Mouse (Mus musculus) mouse embryonic stem cell (cell line): ENCODE data around the gene Slc25a3.

Source experiments
- in situ Hi-C, 2 experiments: fragments of 300-500 bp; cut with MboI; formaldehyde crosslinking; loops; 1 replicate in 1 of 2; 3 replicates in 1 of 2; pipeline ENCODE4 v1.14.3; 2019 to 2020; ENCODE audit warnings: low sequenced_read_pairs in 2 of 2, low pct_unique_long_range_greater_than_20kb in 1 of 2, mixed read lengths in 1 of 2; ENCODE audit not compliant: unreplicated experiment in 1 of 2

Slc25a3 gene

GRCm38 (mm10) chr10:91102799-91103590 lies 20.9 kb downstream of the Slc25a3 start:
- in situ Hi-C loops, result no loop called here

DNA sequence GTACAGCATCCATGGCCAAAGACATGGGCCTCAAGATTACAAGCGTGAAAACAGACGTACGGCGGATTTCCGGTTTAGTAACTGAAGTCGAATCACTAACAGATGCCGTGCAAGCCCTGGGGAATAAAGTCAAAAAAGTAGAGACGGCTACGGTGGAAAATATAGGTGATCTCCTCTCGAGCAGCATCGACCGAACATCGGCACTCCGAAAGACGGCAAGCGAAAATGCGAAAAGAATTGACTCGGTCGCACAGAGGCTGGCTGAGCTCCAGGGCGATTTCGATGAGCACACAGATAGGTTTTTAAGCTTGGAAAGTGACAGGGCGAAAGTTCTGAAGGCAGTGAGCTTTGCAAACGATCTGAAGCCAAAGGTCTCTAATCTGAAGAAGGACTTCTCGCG lies 21.9 kb downstream of the Slc25a3 start:
- in situ Hi-C loops, result no loop called here

GRCm38 (mm10) chr10:91100101-91100500 lies 23.8 kb downstream of the Slc25a3 start:
- in situ Hi-C loops, result no loop called here

- in situ Hi-C loops, result no loop called here
These were observed 25.8 kb downstream of the Slc25a3 start for GRCm38 (mm10) chr10:91098056-91098455.

GRCm38 (mm10) chr10:91094251-91095104 lies 29.4 kb downstream of the Slc25a3 start:
- in situ Hi-C loops, result no loop called here

DNA sequence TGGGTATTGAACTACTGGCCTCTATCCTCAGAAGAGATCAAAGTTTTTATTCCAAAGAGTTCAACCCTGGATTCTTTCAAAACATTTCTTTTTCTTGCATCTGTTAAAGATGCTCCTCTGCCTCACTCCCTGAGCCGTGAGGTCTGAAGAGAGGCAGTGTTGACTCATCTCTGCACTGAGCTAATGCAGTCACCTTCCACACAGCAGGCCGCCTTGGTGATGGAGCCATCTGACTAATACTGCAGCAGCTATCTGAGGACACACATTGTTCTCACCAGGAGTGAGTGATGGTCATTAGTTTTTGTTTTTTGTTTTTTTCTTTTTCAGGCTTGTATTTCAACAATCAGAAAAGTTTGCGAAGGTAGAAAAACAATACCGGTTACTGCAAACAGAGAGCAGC lies 31.0 kb downstream of the Slc25a3 start:
- in situ Hi-C loops, result no loop called here

GRCm38 (mm10) chr10:91083393-91083927 lies 40.4 kb downstream of the Slc25a3 start:
- in situ Hi-C loops, result no loop called here

DNA sequence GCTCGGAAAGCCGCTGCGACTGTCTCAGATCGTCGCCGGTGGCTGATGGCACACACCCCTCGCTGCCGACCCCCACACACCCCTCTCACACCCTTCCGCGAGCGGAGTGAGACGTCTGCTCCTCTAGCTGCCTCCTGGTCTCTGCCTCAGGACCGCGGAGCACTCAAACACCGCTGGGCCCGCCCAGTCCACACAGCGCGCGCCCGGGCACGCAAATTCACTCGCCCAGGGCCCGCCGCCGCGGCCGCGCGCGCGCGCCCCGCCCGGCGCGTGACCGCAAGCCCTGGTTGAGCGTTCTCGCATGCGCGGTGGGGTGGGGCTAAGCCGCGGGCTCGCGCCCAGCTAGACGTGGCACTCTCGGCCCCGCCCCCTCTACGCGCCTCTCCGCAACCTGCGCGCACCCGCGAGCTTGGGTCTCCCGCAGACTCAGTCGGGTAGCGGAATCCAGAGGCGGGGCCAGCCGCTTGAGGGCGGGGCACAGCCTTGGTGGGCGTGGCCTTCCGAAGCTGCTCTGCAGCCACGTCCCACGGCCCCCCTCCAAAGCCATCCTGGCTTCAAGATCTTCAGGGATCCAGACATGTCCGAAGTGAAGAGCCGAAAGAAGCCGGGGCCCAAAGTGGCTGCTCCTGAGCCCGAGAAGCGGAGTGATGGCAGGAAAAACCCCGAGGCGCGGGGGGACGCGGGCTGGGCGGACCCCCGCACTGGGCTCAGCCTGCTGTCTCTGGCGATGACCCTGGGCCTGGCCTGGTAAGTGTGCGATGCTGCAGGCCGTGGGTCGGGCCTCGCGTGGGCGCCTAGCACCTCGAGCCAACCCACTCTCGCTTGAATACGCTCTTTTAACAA lies 41.1 kb downstream of the Slc25a3 start, which contains the start of the genes Apaf1 and Ikbip:
Apaf1 (minus strand) TSS at position 221 of the 843 bp plus-strand sequence.
Ikbip (plus strand) TSS at position 391 of the 843 bp plus-strand sequence.
- in situ Hi-C loops, result no loop called here

GRCm38 (mm10) chr10:91081959-91082507 lies 41.8 kb downstream of the Slc25a3 start:
- in situ Hi-C loops, result no loop called here

DNA sequence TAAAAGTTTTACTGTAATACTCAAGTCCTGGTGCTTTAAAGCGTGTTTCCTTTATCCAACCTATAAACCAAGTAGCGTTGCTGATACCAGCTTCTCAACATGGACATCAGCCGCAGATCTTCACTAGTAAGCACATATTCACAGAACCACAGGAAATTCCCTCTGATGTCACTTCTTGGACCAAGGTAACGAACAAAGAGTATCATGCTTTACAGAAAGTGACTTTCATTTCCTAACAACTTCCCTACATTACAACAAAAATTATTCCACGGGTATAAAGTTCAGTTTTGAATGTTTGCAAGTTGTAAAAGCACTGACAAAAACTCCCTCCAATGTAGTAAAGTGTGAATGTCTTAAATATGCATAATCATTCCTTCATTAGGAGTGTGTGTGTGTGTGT lies 43.3 kb downstream of the Slc25a3 start:
- in situ Hi-C loops, result no loop called here

DNA sequence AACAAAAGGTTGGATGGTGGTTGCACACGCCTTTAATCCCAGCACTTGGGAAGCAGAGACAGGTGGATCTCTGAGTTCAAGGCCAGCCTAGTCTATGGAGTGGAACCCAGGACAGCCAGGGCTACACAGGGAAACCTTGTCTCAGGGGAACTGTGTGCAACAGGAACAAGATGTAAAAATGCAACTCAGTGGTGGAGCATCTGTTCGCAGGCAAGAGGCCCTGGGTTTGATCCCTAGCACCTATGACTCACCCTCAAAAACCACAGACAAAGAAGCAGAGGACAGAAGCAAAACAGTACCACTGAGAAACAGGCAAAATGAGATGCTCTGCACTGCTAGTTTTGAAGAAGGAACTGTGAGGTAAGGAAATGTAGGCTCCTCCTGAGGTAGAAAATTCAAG lies 47.2 kb downstream of the Slc25a3 start:
- in situ Hi-C loops, result no loop called here

GRCm38 (mm10) chr10:91073345-91073744 lies 50.5 kb downstream of the Slc25a3 start:
- in situ Hi-C loops, result no loop called here

GRCm38 (mm10) chr10:91071768-91072167 lies 52.1 kb downstream of the Slc25a3 start:
- in situ Hi-C loops, result no loop called here
